Mouse (Mus musculus): Measurements from ENCODE around the gene Rab14.

DNA sequence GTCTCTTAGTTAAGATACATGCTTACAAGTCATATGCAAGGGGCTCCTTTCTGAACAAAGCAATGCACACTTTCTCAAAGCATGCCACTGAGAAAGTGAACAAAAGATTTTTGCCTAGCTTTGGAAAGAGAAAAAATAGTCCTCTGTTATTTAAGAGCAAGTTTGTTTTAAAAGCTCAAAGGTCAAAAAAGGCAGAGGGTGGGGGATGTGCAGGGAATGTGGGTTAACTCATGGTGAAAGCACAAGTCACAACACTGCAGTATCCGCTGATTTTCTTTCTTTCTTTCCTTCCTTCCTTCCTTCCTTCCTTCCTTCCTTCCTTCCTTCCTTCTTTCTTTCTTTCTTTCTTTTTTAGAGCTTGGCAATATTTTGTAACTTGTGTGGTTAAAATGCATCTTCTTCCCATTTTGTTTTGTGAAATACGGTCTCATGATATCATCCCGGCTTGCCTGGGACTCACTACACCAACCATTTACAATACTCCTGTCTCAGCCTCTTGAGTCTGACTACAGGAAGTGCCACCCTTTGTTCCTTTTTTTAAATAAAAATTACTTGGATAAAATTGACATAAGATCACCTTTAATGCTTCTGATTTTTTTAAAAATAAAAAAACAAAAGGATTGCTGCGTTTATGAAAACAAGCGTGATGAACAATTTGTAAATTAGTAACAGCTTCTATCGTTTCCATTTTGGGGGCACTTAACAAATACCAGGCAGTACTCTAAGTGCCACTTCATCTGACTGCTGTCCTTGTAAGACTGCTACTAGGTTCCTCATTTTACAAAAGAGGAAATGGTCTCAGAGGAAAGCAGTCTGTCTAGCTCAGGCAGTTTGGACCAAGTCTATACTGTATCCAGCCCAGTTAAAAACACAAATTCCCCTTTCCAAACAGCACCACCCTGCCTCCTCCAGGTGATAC, 5.0 kb downstream of the Rab14 start:
- TF ChIP-seq CTCF (IDR thresholded peaks at IDR 0.05; ENCODE audit: control insufficient read depth, insufficient read depth, low read length) (no peak), POLR2A (IDR thresholded peaks at IDR 0.05; ENCODE audit: borderline replicate concordance, control insufficient read depth, low read depth, low read length) (no peak)
